Mouse (Mus musculus) testis, adult 10 weeks (tissue): ENCODE results near the gene Olfr862. TPM values are rescaled to one million over a fixed set of nuclear protein-coding genes. Genes with fewer than 3 reads are reported as not detected.

ENCODE experiments used
- polyA plus RNA-seq: library from polyadenylated mRNA; stranded (reverse); fragments of 350-450 nt; fragmentation: Illumina TruSeq; extraction: RNeasy Lipid Tissue Mini Kit (QIAGEN cat#74804); gene quantifications from one replicate; pipeline ENCODE4 v1.2.3, GENCODE M21; 2014; ENCODE audit warnings: low read depth, low replicate concordance

Olfr862 gene
- polyA plus RNA-seq = not detected

GRCm38 (mm10) chr9:19887904-19888303 lies at the start of gene Olfr862:
TSS of gene Olfr862 (minus strand) at chr9:19888004.

GRCm38 (mm10) chr9:19916565-19916964 lies 28.8 kb upstream of the Olfr862 start, which contains the start of gene Olfr77:
TSS of gene Olfr77 (plus strand) at chr9:19916865.

GRCm38 (mm10) chr9:19849647-19850046 lies 38.2 kb downstream of the Olfr862 start, which contains the start of gene Olfr860:
TSS of gene Olfr860 (minus strand) at chr9:19849747.

Other genes with a start within 250 kb of the Olfr862 start
- not detected for gene Olfr857, start 178.6 kb downstream of the Olfr862 start, polyA plus RNA-seq
- not detected for gene Olfr58, start 107.7 kb downstream of the Olfr862 start, polyA plus RNA-seq
- gene Olfr859, start 83.1 kb downstream of the Olfr862 start, polyA plus RNA-seq = not detected
- not detected for gene Olfr860, start 38.3 kb downstream of the Olfr862 start, polyA plus RNA-seq
- not detected for gene Olfr77, start 28.9 kb upstream of the Olfr862 start, polyA plus RNA-seq
- gene Olfr866, start 140.0 kb upstream of the Olfr862 start, polyA plus RNA-seq = not detected
- gene Olfr867, start 169.6 kb upstream of the Olfr862 start, polyA plus RNA-seq = not detected
- not detected for gene Olfr868, start 210.6 kb upstream of the Olfr862 start, polyA plus RNA-seq
- not detected for gene Olfr869, start 241.0 kb upstream of the Olfr862 start, polyA plus RNA-seq